Mouse (Mus musculus) liver, embryonic 13.5 days (tissue): ENCODE measurements around the gene Sgms2. TPM values are rescaled to one million over a fixed set of nuclear protein-coding genes. Genes with fewer than 3 reads are reported as not detected.

Experiments
- ATAC-seq: fragments of 200-750 bp; cut with Nextera tagmentation; 2 replicates; pipeline ENCODE4 v1.8.0; 2017; ENCODE audit warnings: low read depth, mild to moderate bottlenecking, moderate number of reproducible peaks, moderate library complexity
- DNase-seq: peaks from one replicate; pipeline ENCODE4 v3.0.0; 2022
- H3K27ac ChIP-seq: fragments of 300-500 bp; sonication (generic); 2 replicates; pipeline ENCODE4 v1.5.1; 2015; ENCODE audit warnings: moderate library complexity, mild to moderate bottlenecking, inconsistent platforms
- H3K27me3 ChIP-seq: fragments of 300-500 bp; sonication (generic); 2 replicates; pipeline ENCODE4 v1.6.1; 2015; ENCODE audit warnings: mild to moderate bottlenecking, inconsistent platforms
- H3K36me3 ChIP-seq: fragments of 300-500 bp; sonication (generic); 2 replicates; pipeline ENCODE4 v1.6.1; 2015; ENCODE audit warnings: mild to moderate bottlenecking, inconsistent platforms
- H3K4me1 ChIP-seq: fragments of 300-500 bp; sonication (generic); replicated peaks from 2 replicates; pipeline ENCODE4 v1.6.1; 2015; ENCODE audit warnings: inconsistent platforms
- H3K4me2 ChIP-seq: fragments of 300-500 bp; sonication (generic); 2 replicates; pipeline ENCODE4 v1.6.1; 2015; ENCODE audit warnings: inconsistent platforms, mild to moderate bottlenecking, moderate library complexity
- H3K4me3 ChIP-seq: fragments of 300-500 bp; sonication (generic); replicated peaks from 2 replicates; pipeline ENCODE4 v1.5.1; 2015; ENCODE audit warnings: mild to moderate bottlenecking, inconsistent platforms
- H3K9ac ChIP-seq: fragments of 300-500 bp; sonication (generic); 2 replicates; pipeline ENCODE4 v1.6.1; 2015; ENCODE audit warnings: mild to moderate bottlenecking, inconsistent platforms
- H3K9me3 ChIP-seq: fragments of 300-500 bp; sonication (generic); replicated peaks from 2 replicates; pipeline ENCODE4 v1.6.1; 2016; ENCODE audit warnings: inconsistent platforms
- WGBS: fragments of 180-500 bp; shearing (Covaris S2); methylation state at CpG from one replicate; pipeline ENCODE4 v1.1.7; 2015; ENCODE audit not compliant: insufficient replicate concordance; 5-methylcytosine and 5-hydroxymethylcytosine counted together
- polyA plus RNA-seq: library from polyadenylated mRNA; unstranded; fragments of >200 nt; fragmentation: Nextera tagmentation; extraction: Ambion mirVana; gene quantifications from 2 replicates; pipeline ENCODE4 v1.2.1, GENCODE M21; 2015

Gene Sgms2
- polyA plus RNA-seq, 1 experiment from 2014 or later: 1.7 TPM

GRCm38 (mm10) chr3:131501677-131502370 lies 10.6 kb upstream of the Sgms2 start:
- H3K4me2 ChIP-seq: no peak overlapping the region
- H3K4me1 ChIP-seq: no peaks in the 10 kb centered on the region
- ATAC-seq (no peak), DNase-seq (no peak)
- H3K27ac ChIP-seq: no peak overlapping the region
- no peaks in the 10 kb centered on the region for H3K27me3 ChIP-seq
- H3K9ac ChIP-seq: no peak overlapping the region
- WGBS: 75% methylated on average over 10 of the region's 10 CpGs
- no peaks in the 10 kb centered on the region for H3K36me3 ChIP-seq
- H3K9me3 ChIP-seq: no peaks in the 10 kb centered on the region
- no peak overlapping the region for H3K4me3 ChIP-seq

GRCm38 (mm10) chr3:131499651-131500050 lies 8.4 kb upstream of the Sgms2 start:
- Histone ChIP-seq H3K27ac (no peak overlapping the region), H3K4me1 (0 out of 2 replicates have a peak, but pooled peaks cover 8% of the 10 kb centered on the region), H3K4me2 (no peak overlapping the region), H3K27me3 (no peaks in the 10 kb centered on the region), H3K36me3 (no peaks in the 10 kb centered on the region), H3K4me3 (no peak overlapping the region), H3K9ac (no peak overlapping the region), H3K9me3 (no peaks in the 10 kb centered on the region)
- 64% methylated on average over 6 of the region's 6 CpGs for WGBS
- DNase-seq (no peak), ATAC-seq (no peak)

- no peak overlapping the region for H3K4me3 ChIP-seq
- 0 out of 2 replicates have a peak, but pooled peaks cover 8% of the 10 kb centered on the region for H3K4me1 ChIP-seq
- no peak overlapping the region for H3K27ac ChIP-seq
- H3K9ac ChIP-seq: no peak overlapping the region
- no peaks in the 10 kb centered on the region for H3K36me3 ChIP-seq
- H3K27me3 ChIP-seq: peaks cover 13% of the 10 kb centered on the region
- ATAC-seq (no peak), DNase-seq (no peak)
- WGBS: 73% methylated on average over 10 of the region's 10 CpGs
- H3K4me2 ChIP-seq: no peak overlapping the region
- no peaks in the 10 kb centered on the region for H3K9me3 ChIP-seq
These were observed 5.4 kb upstream of the Sgms2 start for GRCm38 (mm10) chr3:131496506-131497122.

- H3K4me3 ChIP-seq: no peak overlapping the region
- no peaks in the 10 kb centered on the region for H3K36me3 ChIP-seq
- no peak overlapping the region for H3K27ac ChIP-seq
- H3K4me1 ChIP-seq: 0 out of 2 replicates have a peak, but pooled peaks cover 10% of the 10 kb centered on the region
- no peaks in the 10 kb centered on the region for H3K9me3 ChIP-seq
- no peak overlapping the region for H3K9ac ChIP-seq
- ATAC-seq (no peak), DNase-seq (no peak)
- no peak overlapping the region for H3K4me2 ChIP-seq
- H3K27me3 ChIP-seq: peaks cover 28% of the 10 kb centered on the region
- 44% methylated on average over 1 of the region's 1 CpGs for WGBS
These were observed 3.9 kb upstream of the Sgms2 start for GRCm38 (mm10) chr3:131495076-131495475.

- no peaks in the 10 kb centered on the region for H3K36me3 ChIP-seq
- H3K27ac ChIP-seq: no peak overlapping the region
- H3K4me3 ChIP-seq: no peak overlapping the region
- DNase-seq (no peak), ATAC-seq (no peak)
- no peak overlapping the region for H3K4me2 ChIP-seq
- no peaks in the 10 kb centered on the region for H3K9me3 ChIP-seq
- no peak overlapping the region for H3K9ac ChIP-seq
- 0 out of 2 replicates have a peak, but pooled peaks cover 10% of the 10 kb centered on the region for H3K4me1 ChIP-seq
- 31% methylated on average over 6 of the region's 6 CpGs for whole genome bisulfite sequencing
- H3K27me3 ChIP-seq: peaks cover 45% of the 10 kb centered on the region
These were observed 2.0 kb upstream of the Sgms2 start for GRCm38 (mm10) chr3:131493194-131493593.

DNA sequence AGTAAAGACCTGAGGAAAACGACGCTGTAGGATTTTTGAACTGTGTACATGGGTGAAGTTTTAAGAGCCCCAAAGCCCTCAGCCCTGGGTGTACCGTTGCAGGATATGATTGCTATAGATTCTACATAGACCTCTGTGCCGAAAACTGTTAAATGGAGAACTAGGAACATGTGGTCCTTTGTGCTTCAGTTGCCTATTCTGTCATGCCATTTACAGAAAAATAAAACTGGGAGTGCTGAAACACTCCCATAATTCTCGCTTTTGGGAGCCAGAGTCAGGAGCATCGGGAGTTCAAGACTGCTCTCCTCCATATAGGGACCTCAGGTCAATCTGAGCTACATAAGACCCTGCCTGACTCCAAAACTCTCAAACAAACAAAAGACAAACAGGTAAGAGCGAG lies 769 bp upstream of the Sgms2 start:
- ATAC-seq: no peak
- H3K9ac ChIP-seq: no peak overlapping the region
- WGBS: 66% methylated on average over 7 of the region's 7 CpGs

GRCm38 (mm10) chr3:131490143-131490908 lies 885 bp downstream of the Sgms2 start:
- H3K27ac ChIP-seq: peak overlapping the region; percentile 66
- no peaks in the 10 kb centered on the region for H3K36me3 ChIP-seq
- peak overlapping the region; percentile 64 for H3K4me2 ChIP-seq
- peak; percentile 78 for ATAC-seq
- peaks cover 56% of the 10 kb centered on the region for H3K27me3 ChIP-seq
- DNase-seq: no peak
- H3K9me3 ChIP-seq: no peaks in the 10 kb centered on the region
- peak overlapping the region; percentile 62 for H3K4me3 ChIP-seq
- H3K4me1 ChIP-seq: 0 out of 2 replicates have a peak, but pooled peaks cover 3% of the 10 kb centered on the region
- under 1% methylated on average over 64 of the region's 78 CpGs for WGBS
- peak overlapping the region; percentile 58 for H3K9ac ChIP-seq

More for the DNA sequence above, 769 bp upstream of the Sgms2 start:
- DNase-seq: no peak
- Histone ChIP-seq H3K4me2 (no peak overlapping the region), H3K27me3 (peaks cover 56% of the 10 kb centered on the region), H3K36me3 (no peaks in the 10 kb centered on the region), H3K9me3 (no peaks in the 10 kb centered on the region), H3K27ac (no peak overlapping the region), H3K4me3 (no peak overlapping the region), H3K4me1 (0 out of 2 replicates have a peak, but pooled peaks cover 10% of the 10 kb centered on the region)

GRCm38 (mm10) chr3:131489657-131490142 lies 1.5 kb downstream of the Sgms2 start:
- DNase-seq (no peak), ATAC-seq (peak; percentile 47)
- Histone ChIP-seq H3K36me3 (no peaks in the 10 kb centered on the region), H3K27me3 (peaks cover 56% of the 10 kb centered on the region), H3K9ac (peak overlapping the region; percentile 58), H3K4me2 (peak overlapping the region; percentile 64), H3K4me3 (peak overlapping the region; percentile 62), H3K9me3 (no peaks in the 10 kb centered on the region), H3K4me1 (0 out of 2 replicates have a peak, but pooled peaks cover 2% of the 10 kb centered on the region), H3K27ac (peak overlapping the region; percentile 66)
- WGBS: 2% methylated on average over 22 of the region's 36 CpGs

DNA sequence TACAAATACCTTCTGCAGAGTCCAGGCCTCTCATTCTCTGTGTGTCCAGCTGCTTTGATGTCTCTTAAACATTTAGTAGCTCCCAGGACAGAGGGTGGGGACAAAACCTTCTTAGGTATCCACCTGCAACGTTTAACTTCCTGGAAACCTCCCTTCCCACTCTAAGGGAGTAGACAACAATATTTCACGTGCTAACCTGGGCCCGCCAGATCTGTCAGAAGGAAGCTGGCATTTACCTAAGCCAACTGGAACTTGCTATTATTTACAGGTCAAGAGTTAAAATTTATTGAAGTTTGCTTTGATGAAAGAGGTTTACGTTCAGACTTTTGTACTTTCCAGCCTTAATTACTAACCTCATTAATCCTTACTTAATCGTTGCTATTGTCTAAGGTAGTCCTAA lies 2.2 kb downstream of the Sgms2 start:
- Histone ChIP-seq H3K4me1 (0 out of 2 replicates have a peak, but pooled peaks cover 2% of the 10 kb centered on the region), H3K27me3 (peaks cover 56% of the 10 kb centered on the region), H3K9me3 (no peaks in the 10 kb centered on the region), H3K27ac (no peak overlapping the region), H3K4me3 (peak overlapping the region; percentile 62; the same call in 1 of the 2 replicates), H3K9ac (no peak overlapping the region), H3K36me3 (no peaks in the 10 kb centered on the region), H3K4me2 (peak overlapping the region; percentile 64)
- ATAC-seq: no peak
- WGBS: 24% methylated on average over 5 of the region's 5 CpGs
- no peak for DNase-seq

DNA sequence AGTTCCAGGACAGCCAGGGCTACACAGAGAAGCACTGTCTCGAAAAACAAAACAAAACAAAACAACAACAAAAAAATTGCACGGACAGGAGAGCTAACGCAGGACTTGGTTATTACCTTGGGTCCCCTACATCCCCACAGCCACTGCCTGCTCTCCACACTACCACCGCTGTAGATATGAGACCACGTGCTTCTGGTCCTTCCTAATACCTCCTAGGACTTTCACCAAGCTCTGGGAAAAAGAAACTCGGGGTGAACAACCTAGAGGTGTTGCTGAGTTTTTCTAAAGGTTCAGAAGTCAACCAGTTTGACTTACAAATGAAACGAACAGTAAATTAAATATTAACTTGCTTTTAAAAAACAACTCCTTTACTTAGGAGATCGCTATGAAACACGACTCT lies 2.8 kb downstream of the Sgms2 start:
- Histone ChIP-seq H3K36me3 (no peaks in the 10 kb centered on the region), H3K4me1 (0 out of 2 replicates have a peak, but pooled peaks cover 2% of the 10 kb centered on the region), H3K27ac (no peak overlapping the region), H3K4me2 (peak overlapping the region; percentile 14), H3K9me3 (no peaks in the 10 kb centered on the region), H3K27me3 (peaks cover 56% of the 10 kb centered on the region), H3K9ac (no peak overlapping the region), H3K4me3 (no peak overlapping the region)
- 41% methylated on average over 9 of the region's 9 CpGs for WGBS
- no peak for ATAC-seq
- DNase-seq: no peak

DNA sequence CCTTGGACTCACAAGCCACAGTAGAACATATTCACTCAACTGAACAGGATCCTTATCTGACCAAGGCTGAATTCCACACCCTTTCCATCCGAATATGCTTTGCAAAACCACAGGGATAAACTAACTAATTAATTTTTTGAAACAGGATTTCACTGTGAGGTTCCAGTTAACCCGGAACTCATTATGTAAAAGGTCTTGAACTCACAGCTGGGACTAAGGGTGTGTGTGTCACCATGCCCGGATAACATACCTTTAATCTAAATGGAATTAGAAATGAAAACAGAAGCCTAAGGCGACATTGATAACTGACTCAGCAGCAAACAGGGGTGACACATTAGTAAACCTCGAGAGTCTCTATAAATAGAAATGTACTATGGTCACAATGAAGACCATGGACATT lies 5.8 kb downstream of the Sgms2 start:
- no peak overlapping the region for H3K4me3 ChIP-seq
- H3K27ac ChIP-seq: no peak overlapping the region
- no peak overlapping the region for H3K9ac ChIP-seq
- peaks cover 31% of the 10 kb centered on the region for H3K27me3 ChIP-seq
- DNase-seq (no peak), ATAC-seq (no peak)
- no peaks in the 10 kb centered on the region for H3K36me3 ChIP-seq
- WGBS: 41% methylated on average over 5 of the region's 5 CpGs
- no peaks in the 10 kb centered on the region for H3K4me1 ChIP-seq
- no peak overlapping the region for H3K4me2 ChIP-seq
- H3K9me3 ChIP-seq: no peaks in the 10 kb centered on the region
